ENCODE assay signal across 8 mouse cellular contexts in the genomic region with DNA sequence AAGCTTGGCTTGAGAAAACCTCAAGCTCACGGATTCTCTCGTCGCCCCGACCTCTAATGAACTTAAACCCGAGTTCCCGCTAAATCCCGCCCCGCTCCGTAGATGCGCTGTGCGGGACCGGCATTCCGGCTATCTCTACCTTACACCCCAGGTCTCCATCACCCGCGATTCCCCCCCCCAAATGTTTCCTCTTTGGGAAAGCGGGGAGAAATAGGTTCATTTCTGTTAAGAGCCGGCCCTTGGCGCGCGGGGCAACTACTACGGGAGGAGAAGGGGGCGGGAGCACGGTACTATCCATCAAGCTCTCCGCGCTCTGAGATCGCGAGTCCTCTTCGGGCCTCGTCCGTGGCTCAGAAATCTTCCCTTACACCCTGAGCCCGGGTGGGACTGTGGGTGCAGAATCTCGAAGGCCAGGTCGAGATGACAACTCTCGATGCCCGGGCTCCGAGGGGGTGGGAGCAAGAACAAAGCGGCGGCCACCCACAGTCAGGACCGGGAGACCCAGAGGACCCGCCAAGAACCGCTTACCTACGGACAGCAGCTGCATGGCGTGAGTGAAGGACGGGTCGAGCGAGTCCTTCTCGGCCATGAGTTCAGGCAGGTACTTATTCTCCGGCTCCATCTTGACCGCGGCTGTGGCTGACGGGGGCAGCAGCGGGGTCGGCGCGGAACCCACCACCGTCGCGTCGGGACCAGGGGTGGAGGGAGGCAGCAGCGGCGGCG. TPM values are rescaled to one million over a fixed set of nuclear protein-coding genes. Genes with fewer than 3 reads are reported as not detected.
DNase-seq lines count a peak whose midpoint lies in the region; ATAC-seq lines count a peak whose summit lies in the region.

No protein-coding gene starts in this region.

- intact Hi-C loops in left cerebral cortex, postnatal 14 days (cut with DNase I): loop anchor here (5.0 kb wide), 1 partner anchor 39 kb away; no protein-coding TSS in a partner anchor

- H3K27me3 ChIP-seq in hindbrain, embryonic 16.5 days (replicated peaks; ENCODE audit: control insufficient read depth, insufficient read depth, low read length): no peaks in the 10 kb centered on the region
- no peaks in the 10 kb centered on the region for H3K27me3 ChIP-seq in megakaryocyte, embryonic 14.5 days (replicated peaks)

- peak overlapping the region; percentile 72 for H3K4me2 ChIP-seq in hindbrain, embryonic 16.5 days (ENCODE audit: low read length)

- DNase-seq in T-cell, adult 2 months (ENCODE audit: low spot score): peak; percentile 32
- peak; percentile 47 to 54 for DNase-seq in cerebellum, postnatal 25 days
- DNase-seq in gastrocnemius, adult 18-20 months (ENCODE audit: low spot score): peak; percentile 13
- peak; percentile 26 to 39 for DNase-seq in left cerebral cortex, postnatal 14 days (ENCODE audit: low spot score in 2 of 2)
- peak; percentile 48 to 69 for DNase-seq in right cerebral cortex, postnatal 10 days (ENCODE audit: low spot score in 2 of 2)
- DNase-seq in yolk sac, embryonic 10.5 days (ENCODE audit: low spot score): peak; percentile 50

- peaks cover 28% of the 10 kb centered on the region for H3K4me1 ChIP-seq in hindbrain, embryonic 16.5 days (ENCODE audit: control insufficient read depth, insufficient read depth, low read depth, low read length)
- H3K4me1 ChIP-seq in megakaryocyte, embryonic 14.5 days: peaks cover 39% of the 10 kb centered on the region

- H3K27ac ChIP-seq in hindbrain, embryonic 16.5 days (ENCODE audit: low read depth, low read length): peak overlapping the region; percentile 96

- peak overlapping the region; percentile 99 for H3K9ac ChIP-seq in hindbrain, embryonic 16.5 days (ENCODE audit: low read depth, low read length)

- H3K9me3 ChIP-seq in hindbrain, embryonic 16.5 days (ENCODE audit: control insufficient read depth, low read length): no peaks in the 10 kb centered on the region
- no peaks in the 10 kb centered on the region for H3K9me3 ChIP-seq in megakaryocyte, embryonic 14.5 days

- peak overlapping the region; percentile 99 for H3K4me3 ChIP-seq in hindbrain, embryonic 16.5 days (ENCODE audit: low read length)
- peak overlapping the region; percentile 100 for H3K4me3 ChIP-seq in megakaryocyte, embryonic 14.5 days (replicated peaks)

- WGBS in hindbrain, embryonic 16.5 days: 0% methylated on average over 53 of the region's 62 CpGs

- ATAC-seq in hindbrain, embryonic 16.5 days: 0 out of 2 replicates have a peak, but pooled peaks have one; percentile 3

- no peaks in the 10 kb centered on the region for H3K36me3 ChIP-seq in hindbrain, embryonic 16.5 days (ENCODE audit: control insufficient read depth, insufficient read depth, low read length)
- peaks cover 9% of the 10 kb centered on the region for H3K36me3 ChIP-seq in megakaryocyte, embryonic 14.5 days (replicated peaks; ENCODE audit: low read length)

RNA-seq across cellular contexts. Expression of gene Khdrbs1, which starts 0.7 kb away (rescaled TPM):
- total RNA-seq in gastrocnemius, adult 18-20 months (2021): 10 to 100 TPM; 22.7 to 24.3 TPM
- polyA plus RNA-seq in hindbrain, embryonic 16.5 days (2015; fragmentation: Nextera tagmentation; extraction: Ambion mirVana): 96.3 and 104 TPM in 2 replicates
- 10 to 100 TPM; 88.9 to 90.4 TPM for total RNA-seq in left cerebral cortex, postnatal 14 days (2021)
- polyA plus RNA-seq in megakaryocyte, embryonic 14.5 days (2012; ENCODE audit: insufficient read depth, low replicate concordance): 67.0 and 99.6 TPM in 2 replicates

RNA-seq across cellular contexts. Expression of gene Tmem39b, which starts 44.8 kb away (rescaled TPM):
- total RNA-seq in gastrocnemius, adult 18-20 months (2021): 1 to 10 TPM; 3.0 to 3.9 TPM
- polyA plus RNA-seq in hindbrain, embryonic 16.5 days (2015; fragmentation: Nextera tagmentation; extraction: Ambion mirVana): 12.7 and 14.8 TPM in 2 replicates
- 10 to 100 TPM; 12.6 to 15.3 TPM for total RNA-seq in left cerebral cortex, postnatal 14 days (2021)
- 51.4 and 264 TPM in 2 replicates for polyA plus RNA-seq in megakaryocyte, embryonic 14.5 days (2012; ENCODE audit: insufficient read depth, low replicate concordance)

Comparison
In these comparisons a context has a peak if more than half of its experiments do, and no peak if none do; other contexts are left out.
1. Peak in every context shown above with its lines: DNase-seq, ATAC-seq, H3K4me3 ChIP-seq and H3K27ac ChIP-seq.